Mouse (Mus musculus) ES-E14 (cell line): ENCODE measurements at regions not wholly inside any gene's neighbourhood (a gene's known extent, or its start where the extent isn't known, plus 50 kb on each side); places are given as distances from the start of the nearest gene placed in this dataset.
"Not testable (repeated sequence)": the region's sequence is repeated elsewhere in the genome, so short reads cannot be mapped to it uniquely, and the experiment has no call there.

Experiments used
- DNase-seq: peaks from one replicate; pipeline ENCODE4 v3.0.0-alpha.2; 2013; ENCODE audit warnings: low read depth, low spot score
- H3K27ac ChIP-seq: 2 replicates; pipeline ENCODE4 v1.5.1; 2012; ENCODE audit warnings: low read depth, mild to moderate bottlenecking, low read length, moderate library complexity, mixed read lengths; ENCODE audit not compliant: poor library complexity, insufficient read depth, severe bottlenecking
- H3K36me3 ChIP-seq: 2 replicates; pipeline ENCODE4 v1.6.1; 2012; ENCODE audit warnings: mild to moderate bottlenecking, low read length, moderate library complexity, mixed read lengths; ENCODE audit not compliant: control insufficient read depth, poor library complexity, insufficient read depth, severe bottlenecking
- H3K4me1 ChIP-seq, 2 experiments: fragments of 150-350 bp in 1 of 2; sonication (generic) in 1 of 2; 2 replicates each; pipeline ENCODE4 v1.6.1; 2012; ENCODE audit warnings: low read length in 2 of 2, mild to moderate bottlenecking in 1 of 2, mixed read lengths in 1 of 2; ENCODE audit not compliant: control insufficient read depth in 2 of 2, insufficient read depth in 2 of 2, poor library complexity in 1 of 2
- H3K4me3 ChIP-seq, 2 experiments: fragments of 150-350 bp in 1 of 2; sonication (generic) in 1 of 2; 2 replicates each; pipeline ENCODE4 v1.5.1; 2012; ENCODE audit warnings: low read length in 2 of 2, low read depth in 1 of 2, mild to moderate bottlenecking in 1 of 2, mixed read lengths in 1 of 2; ENCODE audit not compliant: insufficient read depth in 1 of 2, poor library complexity in 1 of 2, severe bottlenecking in 1 of 2
- H3K9ac ChIP-seq: 2 replicates; pipeline ENCODE4 v1.6.1; 2012; ENCODE audit warnings: low read depth, mild to moderate bottlenecking, low read length, mixed read lengths; ENCODE audit not compliant: poor library complexity, insufficient read depth, severe bottlenecking
- H3K9me3 ChIP-seq: fragments of 150-350 bp; sonication (generic); 2 replicates; pipeline ENCODE4 v1.6.1; 2012; ENCODE audit warnings: low read depth, mild to moderate bottlenecking, low read length; ENCODE audit not compliant: control insufficient read depth, insufficient read depth
- CHD2 ChIP-seq: IDR thresholded peaks from 2 replicates; pipeline ENCODE4 v1.6.1; 2014; ENCODE audit warnings: mild to moderate bottlenecking, low read depth, low read length, inconsistent platforms
- HCFC1 ChIP-seq: IDR thresholded peaks from 2 replicates; pipeline ENCODE4 v1.6.1; 2012; ENCODE audit warnings: low read length, inconsistent platforms, borderline replicate concordance; ENCODE audit not compliant: insufficient read depth
- MAFK ChIP-seq: IDR thresholded peaks from 2 replicates; pipeline ENCODE4 v1.6.1; 2014; ENCODE audit warnings: mild to moderate bottlenecking, low read depth, low read length, inconsistent platforms; ENCODE audit not compliant: insufficient read depth
- ZC3H11A ChIP-seq: IDR thresholded peaks from 2 replicates; pipeline ENCODE4 v1.6.1; 2012; ENCODE audit warnings: low read depth, mild to moderate bottlenecking, inconsistent platforms, low read length, borderline replicate concordance
- ZNF384 ChIP-seq: IDR thresholded peaks from 2 replicates; pipeline ENCODE4 v1.6.1; 2012; ENCODE audit warnings: low read depth, low read length, inconsistent platforms
- in situ Hi-C, 2 experiments: fragments of 600-800 bp; cut with MboI; formaldehyde crosslinking; loops; one replicate each; pipeline ENCODE4 v1.15.1; 2025; ENCODE audit warnings: low sequenced_read_pairs in 2 of 2, inconsistent platforms in 1 of 2; ENCODE audit not compliant: unreplicated experiment in 2 of 2

DNA sequence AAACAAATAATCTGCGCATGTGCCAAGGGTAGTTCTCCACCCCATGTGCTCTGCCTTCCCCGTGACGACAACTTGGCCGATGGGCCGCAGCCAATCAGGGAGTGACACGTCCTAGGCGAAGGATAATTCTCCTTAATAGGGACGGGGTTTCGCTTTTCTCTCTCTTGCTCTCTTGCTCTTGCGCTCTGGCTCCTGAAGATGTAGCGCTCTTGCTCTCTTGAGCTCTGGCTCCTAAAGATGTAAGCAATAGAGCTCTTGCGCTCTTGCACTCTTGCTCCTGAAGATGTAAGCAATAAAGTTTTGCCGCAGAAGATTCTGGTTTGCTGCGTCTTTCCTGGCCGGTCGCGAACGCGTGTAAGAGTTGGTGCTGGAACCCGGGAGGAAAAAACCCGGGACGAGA, 384.3 kb upstream of the 5730507C01Rik start:
- H3K36me3 ChIP-seq, H3K9me3 ChIP-seq, in situ Hi-C loops, H3K4me3 ChIP-seq, H3K27ac ChIP-seq, H3K4me1 ChIP-seq, H3K9ac ChIP-seq, DNase-seq: not testable (repeated sequence)

DNA sequence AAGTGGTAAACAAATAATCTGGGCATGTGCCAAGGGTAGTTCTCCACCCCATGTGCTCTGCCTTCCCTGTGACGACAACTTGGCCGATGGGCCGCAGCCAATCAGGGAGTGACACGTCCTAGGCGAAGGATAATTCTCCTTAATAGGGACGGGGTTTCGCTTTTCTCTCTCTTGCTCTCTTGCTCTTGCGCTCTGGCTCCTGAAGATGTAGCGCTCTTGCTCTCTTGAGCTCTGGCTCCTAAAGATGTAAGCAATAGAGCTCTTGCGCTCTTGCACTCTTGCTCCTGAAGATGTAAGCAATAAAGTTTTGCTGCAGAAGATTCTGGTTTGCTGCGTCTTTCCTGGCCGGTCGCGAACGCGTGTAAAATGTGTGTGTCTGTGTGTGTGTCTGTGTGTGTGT, 381.1 kb upstream of the 5730507C01Rik start:
- in situ Hi-C loops, H3K9me3 ChIP-seq, H3K36me3 ChIP-seq, H3K27ac ChIP-seq, H3K9ac ChIP-seq, H3K4me1 ChIP-seq, DNase-seq, H3K4me3 ChIP-seq: not testable (repeated sequence)

DNA sequence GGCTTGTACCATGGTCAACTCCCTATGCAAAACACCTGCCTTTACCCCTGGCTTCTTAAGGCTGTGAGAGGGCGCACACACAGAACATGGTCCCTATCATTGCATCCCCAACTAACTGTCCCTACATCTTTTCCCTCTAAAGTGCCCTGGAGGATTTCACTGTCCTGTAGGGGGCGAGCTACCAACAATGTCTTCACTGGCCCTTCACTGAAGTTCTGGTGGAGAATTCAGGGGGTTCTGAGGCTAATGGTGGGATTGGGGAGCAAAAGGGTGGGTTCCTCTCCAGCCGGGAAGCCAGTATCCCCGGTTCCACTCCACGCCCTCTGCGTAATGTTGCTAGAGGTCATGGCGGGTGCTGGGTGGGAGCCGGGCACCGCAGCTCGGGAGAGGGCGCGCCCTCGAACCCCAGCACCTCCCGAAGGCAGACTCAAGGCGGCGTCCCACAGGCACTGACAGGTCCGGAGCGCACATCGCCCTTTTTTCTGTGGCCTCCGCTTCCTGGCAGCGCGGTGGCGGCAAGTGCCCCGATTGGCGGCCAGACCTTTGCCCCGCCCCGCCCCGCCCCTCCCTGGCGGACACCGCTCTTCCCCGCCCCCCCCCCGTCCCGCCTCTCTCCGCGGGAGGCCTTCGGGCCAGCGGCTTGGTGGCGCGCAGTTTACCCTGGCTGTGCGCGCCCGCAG, 378.9 kb upstream of the 5730507C01Rik start:
- H3K9me3 ChIP-seq: no peaks in the 10 kb centered on the region
- no peak for TF ChIP-seq HCFC1
- no peak for TF ChIP-seq MAFK
- TF ChIP-seq CHD2: no peak
- no peak for TF ChIP-seq ZNF384
- TF ChIP-seq ZC3H11A: no peak
- peak overlapping the region; percentile 82 for H3K4me3 ChIP-seq
- peak; percentile 80 for DNase-seq
- H3K27ac ChIP-seq: no peak overlapping the region
- no peaks in the 10 kb centered on the region for H3K4me1 ChIP-seq
- no peaks in the 10 kb centered on the region for H3K36me3 ChIP-seq
- in situ Hi-C loops: no loop called here
- peak overlapping the region; percentile 74 for H3K9ac ChIP-seq

DNA sequence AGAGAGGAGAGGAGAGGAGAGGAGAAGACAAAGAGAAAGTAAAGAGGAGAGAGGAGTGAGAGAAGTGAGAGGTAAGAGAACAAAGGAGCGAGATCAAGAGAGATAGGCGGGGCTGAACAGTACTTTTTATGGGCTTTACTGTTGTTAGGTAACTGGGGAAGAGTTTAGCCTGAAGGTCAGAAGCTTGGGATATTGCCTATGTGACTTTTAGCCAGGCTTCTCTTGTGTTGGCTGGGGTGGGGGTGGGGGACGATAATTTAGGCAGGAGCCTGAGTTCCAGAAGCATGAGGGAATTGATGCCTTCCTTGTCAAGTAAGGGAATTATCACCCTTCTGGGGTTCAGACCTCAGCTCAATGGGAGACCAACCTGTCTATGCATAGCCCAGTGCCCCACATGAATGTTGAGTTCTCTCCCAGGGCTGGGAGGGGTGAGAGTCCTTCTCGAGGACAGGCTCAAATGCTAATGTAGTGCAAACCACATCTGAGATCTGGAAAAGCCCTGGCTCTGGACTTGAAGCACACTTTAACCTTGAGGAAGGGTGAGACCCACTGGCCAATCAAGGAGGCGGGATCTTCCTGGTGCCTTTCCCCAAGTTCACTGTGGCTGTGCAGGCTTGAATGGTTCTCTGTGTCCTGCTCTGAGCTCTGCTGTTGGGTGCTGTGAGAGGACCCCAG, 373.8 kb upstream of the 5730507C01Rik start:
- H3K9ac ChIP-seq, H3K9me3 ChIP-seq, DNase-seq, in situ Hi-C loops, H3K4me3 ChIP-seq, H3K36me3 ChIP-seq, H3K4me1 ChIP-seq, H3K27ac ChIP-seq: not testable (repeated sequence)
